Mouse (Mus musculus): Measurements from ENCODE around the gene Scamp3. TPM values are rescaled to one million over a fixed set of nuclear protein-coding genes. Genes with fewer than 3 reads are reported as not detected.
A peak's percentile ranks its signal among the peaks of the same experiment; 100 is the strongest.
"Not testable (repeated sequence)": the region's sequence is repeated elsewhere in the genome, so short reads cannot be mapped to it uniquely, and the experiment has no call there.

Gene Scamp3
- polyA plus RNA-seq, 1 experiment from 2014 or later = 127 TPM

- Histone ChIP-seq H3K9me3 (no peaks in the 10 kb centered on the region), H3K27ac (no peak overlapping the region), H3K9ac (0 out of 2 replicates have a peak overlapping the region, but pooled peaks have one; percentile 24), H3K4me2 (peak overlapping the region; percentile 23), H3K36me3 (peaks cover 33% of the 10 kb centered on the region), H3K4me1 (replicated peaks) (peaks cover 10% of the 10 kb centered on the region; the same call in 1 of the 2 replicates), H3K4me3 (no peak overlapping the region), H3K27me3 (peaks cover 40% of the 10 kb centered on the region)
- 18% methylated on average over 15 of the region's 15 CpGs for WGBS
- ATAC-seq (ENCODE audit: low FRiP score) = no peak
These were observed 29.3 kb upstream of the Scamp3 start for GRCm38 (mm10) chr3:89147979-89148311.

GRCm38 (mm10) chr3:89148567-89148966 lies 28.7 kb upstream of the Scamp3 start:
- Histone ChIP-seq H3K4me2 (no peak overlapping the region), H3K36me3 (peaks cover 33% of the 10 kb centered on the region), H3K9ac (no peak overlapping the region), H3K4me3 (no peak overlapping the region), H3K9me3 (no peaks in the 10 kb centered on the region), H3K27me3 (peaks cover 40% of the 10 kb centered on the region), H3K4me1 (replicated peaks) (peaks cover 10% of the 10 kb centered on the region; the same call in 1 of the 2 replicates), H3K27ac (no peak overlapping the region)
- ATAC-seq (ENCODE audit: low FRiP score) = no peak
- 69% methylated on average over 14 of the region's 14 CpGs for WGBS

- H3K4me3 ChIP-seq = no peak overlapping the region
- H3K27ac ChIP-seq = no peak overlapping the region
- peaks cover 33% of the 10 kb centered on the region for H3K36me3 ChIP-seq
- no peak for ATAC-seq (ENCODE audit: low FRiP score)
- no peaks in the 10 kb centered on the region for H3K9me3 ChIP-seq
- 59% methylated on average over 17 of the region's 17 CpGs for WGBS
- H3K4me1 ChIP-seq (replicated peaks) = peaks cover 10% of the 10 kb centered on the region; the same call in 1 of the 2 replicates
- no peak overlapping the region for H3K9ac ChIP-seq
- H3K4me2 ChIP-seq = no peak overlapping the region
- H3K27me3 ChIP-seq = peaks cover 37% of the 10 kb centered on the region
These were observed 25.0 kb upstream of the Scamp3 start for GRCm38 (mm10) chr3:89152084-89152835.

GRCm38 (mm10) chr3:89156951-89157350 lies 20.3 kb upstream of the Scamp3 start:
- Histone ChIP-seq H3K9me3 (no peaks in the 10 kb centered on the region), H3K27ac (no peak overlapping the region), H3K9ac (no peak overlapping the region), H3K36me3 (peaks cover 9% of the 10 kb centered on the region), H3K4me1 (replicated peaks) (peaks cover 33% of the 10 kb centered on the region), H3K27me3 (no peaks in the 10 kb centered on the region), H3K4me3 (no peak overlapping the region), H3K4me2 (no peak overlapping the region)
- ATAC-seq (ENCODE audit: low FRiP score) = no peak
- WGBS = 87% methylated on average over 8 of the region's 8 CpGs

- Histone ChIP-seq H3K36me3 (no peaks in the 10 kb centered on the region), H3K27ac (peak overlapping the region; percentile 31), H3K4me3 (peak overlapping the region; percentile 82), H3K27me3 (no peaks in the 10 kb centered on the region), H3K4me1 (replicated peaks) (peaks cover 34% of the 10 kb centered on the region), H3K9ac (peak overlapping the region; percentile 91), H3K4me2 (peak overlapping the region; percentile 89), H3K9me3 (no peaks in the 10 kb centered on the region)
- ATAC-seq (ENCODE audit: low FRiP score) = no peak
- 20% methylated on average over 7 of the region's 7 CpGs for WGBS
These were observed 18.6 kb upstream of the Scamp3 start for GRCm38 (mm10) chr3:89158651-89159050.

- no peaks in the 10 kb centered on the region for H3K9me3 ChIP-seq
- H3K36me3 ChIP-seq = no peaks in the 10 kb centered on the region
- H3K4me3 ChIP-seq = peak overlapping the region; percentile 82
- peak overlapping the region; percentile 89 for H3K4me2 ChIP-seq
- H3K27me3 ChIP-seq = no peaks in the 10 kb centered on the region
- ATAC-seq (ENCODE audit: low FRiP score) = no peak
- 2% methylated on average over 13 of the region's 13 CpGs for WGBS
- H3K4me1 ChIP-seq (replicated peaks) = peaks cover 39% of the 10 kb centered on the region
- H3K27ac ChIP-seq = peak overlapping the region; percentile 60
- peak overlapping the region; percentile 91 for H3K9ac ChIP-seq
These were observed 18.1 kb upstream of the Scamp3 start for GRCm38 (mm10) chr3:89159211-89159610.

- peak within 1 kb of the TSS; percentile 89 for H3K4me2 ChIP-seq
- H3K9ac ChIP-seq = peak within 1 kb of the TSS; percentile 91
- H3K4me3 ChIP-seq = peak within 1 kb of the TSS; percentile 82
- no peaks in the 10 kb centered on the region for H3K9me3 ChIP-seq
- no peaks in the 10 kb centered on the region for H3K27me3 ChIP-seq
- H3K4me1 ChIP-seq (replicated peaks) = peaks cover 41% of the 10 kb centered on the region
- ATAC-seq (ENCODE audit: low FRiP score) = peak; percentile 82
- under 1% methylated on average over 64 of the region's 66 CpGs for WGBS
- H3K27ac ChIP-seq = peak within 1 kb of the TSS; percentile 75
- H3K36me3 ChIP-seq = no peaks in the 10 kb centered on the region
These were observed 17.5 kb upstream of the Scamp3 start, which contains the start of gene Hcn3 for GRCm38 (mm10) chr3:89159616-89160344. Gene Hcn3 (minus strand): TSS chr3:89160196.

GRCm38 (mm10) chr3:89161207-89161606 lies 16.1 kb upstream of the Scamp3 start:
- not testable (repeated sequence) for H3K4me2 ChIP-seq; H3K9me3 ChIP-seq; H3K27me3 ChIP-seq; H3K27ac ChIP-seq; H3K4me3 ChIP-seq; ATAC-seq (ENCODE audit: low FRiP score); H3K9ac ChIP-seq; H3K36me3 ChIP-seq
- H3K4me1 ChIP-seq (replicated peaks) = peaks cover 52% of the 10 kb centered on the region

GRCm38 (mm10) chr3:89161786-89162185 lies 15.5 kb upstream of the Scamp3 start:
- Histone ChIP-seq H3K9me3 (no peaks in the 10 kb centered on the region), H3K9ac (no peak overlapping the region), H3K4me2 (no peak overlapping the region), H3K4me1 (replicated peaks) (peaks cover 57% of the 10 kb centered on the region), H3K27ac (no peak overlapping the region), H3K27me3 (no peaks in the 10 kb centered on the region), H3K36me3 (peaks cover under 1% of the 10 kb centered on the region; the same call in 1 of the 2 replicates), H3K4me3 (no peak overlapping the region)
- ATAC-seq (ENCODE audit: low FRiP score) = no peak
- WGBS = 80% methylated on average over 4 of the region's 4 CpGs

- WGBS = 79% methylated on average over 1 of the region's 1 CpGs
- Histone ChIP-seq H3K27ac (no peak overlapping the region), H3K4me2 (no peak overlapping the region), H3K4me3 (no peak overlapping the region), H3K4me1 (replicated peaks) (peaks cover 50% of the 10 kb centered on the region), H3K36me3 (peaks cover 11% of the 10 kb centered on the region), H3K9me3 (no peaks in the 10 kb centered on the region), H3K27me3 (no peaks in the 10 kb centered on the region), H3K9ac (no peak overlapping the region)
- ATAC-seq (ENCODE audit: low FRiP score) = no peak
These were observed 14.2 kb upstream of the Scamp3 start for GRCm38 (mm10) chr3:89163123-89163522.

GRCm38 (mm10) chr3:89163643-89164245 lies 13.5 kb upstream of the Scamp3 start:
- no peak for ATAC-seq (ENCODE audit: low FRiP score)
- 80% methylated on average over 5 of the region's 5 CpGs for WGBS
- no peaks in the 10 kb centered on the region for H3K27me3 ChIP-seq
- H3K9me3 ChIP-seq = no peaks in the 10 kb centered on the region
- H3K4me1 ChIP-seq (replicated peaks) = peaks cover 44% of the 10 kb centered on the region
- H3K4me3 ChIP-seq = peak overlapping the region; percentile 83
- H3K27ac ChIP-seq = peak overlapping the region; percentile 95
- H3K36me3 ChIP-seq = peaks cover 17% of the 10 kb centered on the region
- peak overlapping the region; percentile 66 for H3K4me2 ChIP-seq
- H3K9ac ChIP-seq = peak overlapping the region; percentile 96

GRCm38 (mm10) chr3:89164506-89165267 lies 12.6 kb upstream of the Scamp3 start, which contains the start of gene Clk2:
Gene Clk2 (plus strand): TSS chr3:89164795.
- ATAC-seq (ENCODE audit: low FRiP score) = peak; percentile 95
- under 1% methylated on average over 73 of the region's 79 CpGs for WGBS
- H3K27ac ChIP-seq = peak within 1 kb of the TSS; percentile 95
- peaks cover 35% of the 10 kb centered on the region for H3K4me1 ChIP-seq (replicated peaks)
- no peaks in the 10 kb centered on the region for H3K9me3 ChIP-seq
- H3K36me3 ChIP-seq = peaks cover 26% of the 10 kb centered on the region
- peak within 1 kb of the TSS; percentile 83 for H3K4me3 ChIP-seq
- no peaks in the 10 kb centered on the region for H3K27me3 ChIP-seq
- peak within 1 kb of the TSS; percentile 66 for H3K4me2 ChIP-seq
- H3K9ac ChIP-seq = peak within 1 kb of the TSS; percentile 96
